Mouse (Mus musculus): ENCODE measurements at regions not wholly inside any gene's neighbourhood (a gene's known extent, or its start where the extent isn't known, plus 50 kb on each side); places are given as distances from the start of the nearest gene placed in this dataset.
"Not testable (repeated sequence)": the region's sequence is repeated elsewhere in the genome, so short reads cannot be mapped to it uniquely, and the experiment has no call there.

- DNase-seq (ENCODE audit: low read depth, low spot score), result not testable (repeated sequence)
Observed at GRCm38 (mm10) chr2:17065149-17066145, 665.8 kb downstream of the Nebl start.
